Mouse (Mus musculus) megakaryocyte, embryonic 14.5 days (primary cell): ENCODE data around the gene Adat3.

Experiments
- FLI1 ChIP-seq: IDR thresholded peaks from 2 replicates; pipeline ENCODE4 v1.6.1; 2012; ENCODE audit warnings: low read length, inconsistent platforms, mixed read lengths
- GATA1 ChIP-seq: IDR thresholded peaks from 3 replicates; pipeline ENCODE4 v1.6.1; 2012; ENCODE audit warnings: mixed read lengths, low read length, inconsistent platforms, borderline replicate concordance

DNA sequence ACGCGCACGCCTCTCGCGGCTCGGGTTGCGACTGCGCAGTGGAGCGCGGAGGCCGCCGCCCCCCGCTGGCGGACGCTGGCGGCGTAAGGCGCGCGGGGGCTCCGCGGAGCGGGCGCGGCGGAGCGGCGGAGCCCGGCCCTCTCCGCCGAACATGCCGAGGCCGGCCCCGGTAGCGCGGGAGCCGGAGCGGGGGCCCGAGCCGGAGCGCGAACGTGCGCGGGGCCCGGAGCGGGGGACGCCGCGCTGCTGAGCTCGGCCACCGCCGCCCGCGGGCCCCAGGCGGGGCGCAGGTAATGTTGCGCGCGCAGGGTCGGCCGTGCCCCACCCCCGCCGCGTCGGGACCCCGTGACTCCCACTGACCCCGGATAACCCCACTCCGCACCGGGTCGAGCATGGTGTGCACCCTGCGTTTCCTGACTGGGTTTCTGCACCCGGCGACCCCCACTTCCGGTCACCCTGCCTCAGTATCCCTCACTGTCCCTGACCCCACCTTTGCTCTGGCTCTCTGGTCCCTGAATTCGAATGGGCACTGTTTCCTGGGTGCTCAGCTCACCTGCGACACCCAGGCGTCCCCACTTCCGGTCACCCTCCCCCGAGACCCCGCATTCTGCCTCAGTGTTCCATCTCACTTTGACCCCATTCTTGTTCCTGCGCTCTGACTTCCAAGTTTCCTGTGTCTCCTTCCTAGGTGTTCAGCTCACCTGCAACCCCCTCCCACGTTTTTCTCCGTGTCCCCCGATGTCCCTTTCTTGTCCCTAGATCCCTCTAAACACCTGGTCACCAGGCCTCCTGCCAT lies 20.2 kb downstream of the Adat3 start, which contains the start of gene Csnk1g2:
- no peak for TF ChIP-seq GATA1
- peak; percentile 46; the same call in 1 of the 2 replicates for TF ChIP-seq FLI1
